Mouse (Mus musculus): ENCODE measurements around the gene Dph6. TPM values are rescaled to one million over a fixed set of nuclear protein-coding genes. Genes with fewer than 3 reads are reported as not detected.
A peak's percentile ranks its signal among the peaks of the same experiment; 100 is the strongest.
"Not testable (repeated sequence)": the region's sequence is repeated elsewhere in the genome, so short reads cannot be mapped to it uniquely, and the experiment has no call there.

The Dph6 gene
- 5.0 and 5.7 TPM in 2 replicates for polyA plus RNA-seq (2012; rRNA removed)

GRCm38 (mm10) chr2:114654365-114655239 is at the start of gene Dph6:
Gene Dph6 (minus strand): TSS chr2:114654964.
- WGBS = under 1% methylated on average over 45 of the region's 45 CpGs
- DNase-seq (ENCODE audit: low read depth, low spot score) = peak; percentile 71

DNA sequence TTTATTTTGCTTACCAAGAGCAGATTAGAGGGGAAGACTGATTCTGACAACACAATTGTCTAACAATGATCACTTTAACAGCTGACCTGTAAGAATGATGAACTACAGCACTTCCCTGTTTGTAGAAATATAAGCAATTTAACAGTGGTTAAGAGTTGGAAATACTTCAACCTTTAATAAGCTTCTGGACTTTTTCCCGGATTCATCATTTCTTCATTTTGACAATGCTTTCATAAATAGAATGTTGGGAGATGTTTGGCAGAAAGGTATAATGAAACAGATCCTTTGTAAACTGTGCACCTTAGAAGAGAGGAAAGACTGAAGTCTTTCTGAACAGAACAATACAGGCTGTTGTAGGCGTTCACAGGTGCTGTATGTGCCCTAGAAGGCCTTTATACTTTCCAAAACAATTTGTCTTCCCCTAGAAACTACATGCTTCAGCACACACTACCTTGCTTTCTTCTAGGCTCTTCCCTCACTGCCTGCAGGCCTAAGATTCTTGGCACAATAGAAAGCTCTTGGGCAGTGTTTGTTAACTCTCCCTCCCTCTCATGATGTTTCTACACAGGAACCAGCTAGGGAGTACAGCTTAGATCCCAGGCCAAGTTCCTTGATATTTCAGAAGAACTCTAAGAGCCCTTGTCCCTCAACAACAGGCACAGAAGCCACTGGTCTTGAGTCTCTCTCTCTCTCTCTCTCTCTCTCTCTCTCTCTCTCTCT is 46.4 kb upstream of the Dph6 start:
- WGBS = 48% methylated on average over 2 of the region's 2 CpGs
- DNase-seq (ENCODE audit: low read depth, low spot score) = no peak

DNA sequence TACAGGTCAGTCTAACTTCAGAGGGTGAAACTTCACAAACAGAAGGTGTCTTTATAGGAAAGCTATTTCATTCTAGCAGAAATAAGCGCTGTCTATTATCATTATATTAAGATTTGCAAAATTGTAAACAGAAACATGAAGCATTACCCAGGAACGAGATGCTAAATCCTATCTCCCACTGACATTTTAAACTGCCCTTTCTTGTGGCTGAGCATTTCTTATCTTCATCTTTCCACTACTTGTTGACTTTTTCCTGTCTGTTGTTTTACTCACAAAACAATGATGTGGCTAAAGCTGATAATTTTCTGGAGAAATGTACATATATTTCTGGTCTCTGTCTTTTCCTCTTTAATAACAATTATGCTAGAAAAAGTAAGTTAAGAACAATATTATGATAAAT is 36.8 kb upstream of the Dph6 start:
- no peak for DNase-seq (ENCODE audit: low read depth, low spot score)
- 72% methylated on average over 2 of the region's 2 CpGs for WGBS

- DNase-seq (ENCODE audit: low read depth, low spot score) = no peak
- 74% methylated on average over 1 of the region's 1 CpGs for WGBS
Observed at GRCm38 (mm10) chr2:114687483-114687882, 32.7 kb upstream of the Dph6 start.

DNA sequence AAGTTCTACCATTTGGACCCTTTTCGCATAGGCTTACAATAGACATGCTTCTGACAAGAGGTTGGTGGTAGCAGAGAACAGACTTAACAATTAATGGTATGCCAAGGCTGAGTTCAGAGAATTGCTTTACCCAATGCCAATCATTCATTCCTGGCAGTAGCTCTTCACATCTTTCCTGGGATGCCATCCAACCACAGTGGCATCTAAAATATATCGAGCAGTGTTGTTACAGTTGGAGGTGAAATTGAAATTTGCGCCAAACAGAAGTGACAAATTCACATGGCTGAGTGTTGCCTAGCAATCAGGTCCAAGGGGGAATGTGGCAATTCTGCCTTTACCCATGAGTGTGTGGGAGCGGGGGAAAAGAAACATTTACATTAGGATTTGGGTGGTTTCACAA is 32.3 kb upstream of the Dph6 start:
- WGBS = 91% methylated on average over 4 of the region's 4 CpGs
- DNase-seq (ENCODE audit: low read depth, low spot score) = no peak

GRCm38 (mm10) chr2:114673831-114674230 is 19.1 kb upstream of the Dph6 start:
- WGBS = 48% methylated on average over 1 of the region's 1 CpGs
- no peak for DNase-seq (ENCODE audit: low read depth, low spot score)

- WGBS = 36% methylated on average over 3 of the region's 3 CpGs
Observed at GRCm38 (mm10) chr2:114670983-114671382, 16.2 kb upstream of the Dph6 start.

DNA sequence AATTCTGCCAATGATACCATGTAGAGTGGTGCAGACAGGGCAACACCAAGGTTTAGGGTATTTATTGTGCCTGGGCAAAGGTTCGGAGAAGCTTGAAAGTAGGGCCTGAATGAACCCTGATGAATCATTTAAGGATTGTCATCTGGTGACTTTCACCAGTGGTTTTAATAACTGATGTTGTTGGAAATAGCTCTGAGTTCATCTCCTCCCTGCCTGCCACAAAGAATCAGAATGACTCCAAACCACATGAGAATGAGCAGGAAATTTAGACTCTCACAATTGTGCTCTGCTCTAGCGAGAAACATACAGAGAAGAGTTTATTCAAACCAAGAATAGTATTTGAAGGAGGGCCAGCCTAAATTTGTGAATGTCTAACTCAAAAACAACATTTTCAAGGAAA is 4.2 kb upstream of the Dph6 start:
- 67% methylated on average over 2 of the region's 2 CpGs for WGBS
- no peak for DNase-seq (ENCODE audit: low read depth, low spot score)

More at GRCm38 (mm10) chr2:114670983-114671382, 16.2 kb upstream of the Dph6 start:
- no peak for DNase-seq (ENCODE audit: low read depth, low spot score)

GRCm38 (mm10) chr2:114646240-114646639 is 8.5 kb downstream of the Dph6 start:
- WGBS = 78% methylated on average over 5 of the region's 5 CpGs
- DNase-seq (ENCODE audit: low read depth, low spot score) = no peak

DNA sequence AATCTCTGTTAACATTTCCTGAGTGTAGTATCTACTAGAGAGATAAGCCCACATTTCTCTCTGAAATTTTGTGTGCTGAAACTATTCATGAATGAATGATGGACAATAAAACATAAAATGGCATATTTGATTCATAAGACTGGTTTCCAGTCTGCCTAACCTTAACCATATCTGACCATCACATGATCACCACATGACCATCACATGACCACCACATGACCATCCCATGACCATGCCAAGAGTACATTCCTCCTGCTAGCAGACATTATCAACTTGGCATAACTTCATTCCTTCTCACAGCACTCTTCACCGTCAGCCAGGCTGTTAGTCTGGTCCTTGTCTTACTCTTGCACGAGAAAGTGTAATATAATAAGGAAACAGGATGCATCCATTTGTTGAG is 10.9 kb downstream of the Dph6 start:
- DNase-seq (ENCODE audit: low read depth, low spot score) = no peak
- WGBS = 96% methylated on average over 2 of the region's 2 CpGs

DNA sequence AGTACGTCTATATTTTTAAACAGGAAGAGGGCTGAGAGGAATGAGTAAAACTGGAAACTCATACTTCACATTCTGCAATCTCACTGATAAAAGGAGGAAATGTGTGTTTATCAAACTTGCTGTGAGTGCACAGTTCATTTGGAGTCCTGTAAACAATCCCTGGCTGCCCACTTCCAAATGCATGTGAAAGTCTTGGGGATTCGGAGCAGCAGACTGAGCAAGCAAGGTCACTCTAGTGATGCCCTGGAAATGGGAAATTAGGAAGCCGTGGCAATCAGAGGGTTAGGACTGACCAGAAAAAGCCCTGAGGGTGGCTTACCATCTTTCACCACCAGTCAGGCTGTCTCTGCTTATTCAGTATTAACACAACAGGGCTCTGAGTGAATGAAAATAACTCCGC is 30.1 kb downstream of the Dph6 start:
- WGBS = 78% methylated on average over 4 of the region's 4 CpGs
- DNase-seq (ENCODE audit: low read depth, low spot score) = no peak

GRCm38 (mm10) chr2:114622550-114622939 is 32.2 kb downstream of the Dph6 start:
- DNase-seq (ENCODE audit: low read depth, low spot score) = no peak
- 36% methylated on average over 2 of the region's 2 CpGs for WGBS

- no peak for DNase-seq (ENCODE audit: low read depth, low spot score)
- WGBS = 69% methylated on average over 5 of the region's 5 CpGs
Observed at GRCm38 (mm10) chr2:114621781-114622549, 32.8 kb downstream of the Dph6 start.

GRCm38 (mm10) chr2:114611576-114611975 is 43.2 kb downstream of the Dph6 start:
- no peak for DNase-seq (ENCODE audit: low read depth, low spot score)
- 92% methylated on average over 2 of the region's 2 CpGs for WGBS

- no peak for DNase-seq (ENCODE audit: low read depth, low spot score)
Observed at GRCm38 (mm10) chr2:114610110-114610509, 44.7 kb downstream of the Dph6 start.

DNA sequence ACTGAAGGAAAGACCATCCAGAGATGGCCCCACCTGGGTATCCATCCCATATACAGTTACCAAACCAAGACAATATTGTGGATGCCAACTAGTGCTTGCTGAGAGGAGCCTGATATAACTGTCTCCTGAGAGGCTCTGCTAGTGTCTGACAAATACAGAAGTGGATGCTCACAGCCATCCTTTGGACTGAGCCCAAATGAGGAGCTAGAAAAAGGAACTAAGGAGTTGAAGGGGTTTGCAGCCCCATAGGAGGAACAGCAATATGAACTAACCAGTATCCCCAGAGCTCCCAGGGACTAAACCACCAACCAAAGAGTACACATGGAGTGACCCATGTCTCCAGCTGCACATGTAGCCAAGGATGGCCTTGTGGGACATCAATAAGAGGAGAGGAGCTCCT is 49.6 kb downstream of the Dph6 start:
- DNase-seq (ENCODE audit: low read depth, low spot score) = not testable (repeated sequence)

More at GRCm38 (mm10) chr2:114610110-114610509, 44.7 kb downstream of the Dph6 start:
- WGBS = 50% methylated on average over 2 of the region's 2 CpGs

GRCm38 (mm10) chr2:114601174-114601573 is 53.6 kb downstream of the Dph6 start:
- WGBS = 90% methylated on average over 3 of the region's 3 CpGs

GRCm38 (mm10) chr2:114599793-114600192 is 55.0 kb downstream of the Dph6 start:
- 69% methylated on average over 2 of the region's 2 CpGs for WGBS
- DNase-seq (ENCODE audit: low read depth, low spot score) = no peak

More at GRCm38 (mm10) chr2:114601174-114601573, 53.6 kb downstream of the Dph6 start:
- no peak for DNase-seq (ENCODE audit: low read depth, low spot score)

GRCm38 (mm10) chr2:114593393-114593792 is 61.4 kb downstream of the Dph6 start:
- no peak for DNase-seq (ENCODE audit: low read depth, low spot score)
- 91% methylated on average over 5 of the region's 5 CpGs for WGBS

DNA sequence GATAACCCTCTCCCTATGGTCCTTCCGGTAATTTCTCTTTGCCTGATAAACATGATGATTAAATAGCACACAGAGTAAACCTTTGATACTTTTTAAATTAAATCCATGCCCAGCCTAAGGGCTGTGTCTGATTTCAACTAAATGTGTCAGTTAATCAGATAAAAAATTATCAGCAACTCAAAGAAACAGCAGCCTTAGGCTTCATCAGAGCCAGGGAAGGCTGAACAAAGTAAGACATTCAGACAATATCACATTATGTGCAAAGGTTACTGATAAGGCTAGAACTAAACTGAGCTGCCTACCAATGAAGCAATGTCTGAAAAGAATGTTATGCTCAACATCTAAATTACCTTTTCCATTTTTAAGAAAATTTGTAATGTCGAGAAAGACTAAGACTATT is 74.0 kb downstream of the Dph6 start:
- WGBS = 79% methylated on average over 2 of the region's 2 CpGs
- DNase-seq (ENCODE audit: low read depth, low spot score) = no peak

Data from large intestine, adult 2 months (tissue).